Mouse (Mus musculus) liver, embryonic 14.5 days (tissue): ENCODE results near the gene Larp7.

Experiments used
- CTCF ChIP-seq: IDR thresholded peaks from 2 replicates; pipeline ENCODE4 v1.5.1; 2016; ENCODE audit warnings: antibody characterized with exemption, low read depth, control low read depth
- EP300 ChIP-seq: IDR thresholded peaks from 2 replicates; pipeline ENCODE4 v1.6.1; 2016; ENCODE audit warnings: antibody characterized with exemption, low read depth

GRCm38 (mm10) chr3:127492663-127493062 lies 60.5 kb downstream of the Larp7 start:
- TF ChIP-seq CTCF (no peak), EP300 (no peak)
